Mouse (Mus musculus): ENCODE results near the gene Prodh2.

The Prodh2 gene

DNA sequence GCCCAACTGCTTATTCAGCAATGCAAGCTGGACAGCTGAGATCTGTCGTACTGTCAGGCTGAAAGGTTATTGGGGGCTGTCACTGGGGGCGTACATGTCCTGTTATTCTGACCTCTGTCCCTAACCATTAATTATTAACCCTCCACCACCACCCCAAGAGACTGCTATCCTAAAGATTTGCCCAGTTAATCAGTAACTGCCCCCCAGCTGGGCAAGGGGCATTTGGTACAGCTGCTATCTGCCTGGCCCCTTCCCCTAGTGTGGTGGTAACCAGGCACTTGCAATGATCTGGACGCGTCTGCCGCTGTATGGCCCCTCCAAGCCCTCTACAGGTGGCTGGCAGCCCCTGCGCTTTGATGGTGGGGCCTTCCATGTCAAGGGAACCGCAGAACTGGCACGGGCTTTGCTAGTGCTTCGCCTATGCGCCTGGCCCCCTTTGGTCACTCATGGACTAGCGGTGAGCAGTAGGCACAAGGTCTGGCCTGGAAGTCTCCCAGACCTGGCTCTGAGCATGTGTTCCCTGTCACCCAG lies at the start of gene Prodh2:
Prodh2 (plus strand) TSS at position 222 of the 531 bp plus-strand sequence.
- DNase-seq (ENCODE audit: low read depth, low spot score): no peak
- H3K27me3 ChIP-seq (ENCODE audit: control insufficient read depth, insufficient read depth, low read length, poor library complexity, severe bottlenecking): no peaks in the 10 kb centered on the region
- H3K36me3 ChIP-seq (ENCODE audit: control insufficient read depth, insufficient read depth, low read length, poor library complexity, severe bottlenecking): no peaks in the 10 kb centered on the region

DNA sequence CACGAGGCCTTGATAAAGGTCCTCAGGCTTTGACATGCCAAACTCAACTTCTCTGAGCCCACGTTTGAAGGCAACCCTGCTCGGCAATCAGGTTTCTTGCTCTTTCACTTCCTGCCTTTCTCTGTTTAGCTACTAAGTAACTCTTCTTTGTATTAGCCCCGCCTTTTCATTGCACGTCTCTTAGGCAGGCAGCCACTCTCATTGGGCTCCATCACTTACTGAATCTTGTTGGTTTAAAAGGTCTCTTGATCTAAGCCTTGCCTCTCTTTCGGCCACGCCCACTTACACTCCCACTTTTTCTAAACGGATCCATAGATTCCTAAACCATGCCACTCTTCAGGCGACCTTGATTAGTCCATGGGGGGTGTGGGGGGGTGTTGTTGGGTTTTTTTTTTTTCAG lies 49.7 kb upstream of the Prodh2 start:
- Histone ChIP-seq H3K36me3 (ENCODE audit: control insufficient read depth, insufficient read depth, low read length, poor library complexity, severe bottlenecking) (no peaks in the 10 kb centered on the region), H3K27me3 (ENCODE audit: control insufficient read depth, insufficient read depth, low read length, poor library complexity, severe bottlenecking) (0 out of 2 replicates have a peak, but pooled peaks cover 3% of the 10 kb centered on the region)
- DNase-seq (ENCODE audit: low read depth, low spot score): peak; percentile 47

DNA sequence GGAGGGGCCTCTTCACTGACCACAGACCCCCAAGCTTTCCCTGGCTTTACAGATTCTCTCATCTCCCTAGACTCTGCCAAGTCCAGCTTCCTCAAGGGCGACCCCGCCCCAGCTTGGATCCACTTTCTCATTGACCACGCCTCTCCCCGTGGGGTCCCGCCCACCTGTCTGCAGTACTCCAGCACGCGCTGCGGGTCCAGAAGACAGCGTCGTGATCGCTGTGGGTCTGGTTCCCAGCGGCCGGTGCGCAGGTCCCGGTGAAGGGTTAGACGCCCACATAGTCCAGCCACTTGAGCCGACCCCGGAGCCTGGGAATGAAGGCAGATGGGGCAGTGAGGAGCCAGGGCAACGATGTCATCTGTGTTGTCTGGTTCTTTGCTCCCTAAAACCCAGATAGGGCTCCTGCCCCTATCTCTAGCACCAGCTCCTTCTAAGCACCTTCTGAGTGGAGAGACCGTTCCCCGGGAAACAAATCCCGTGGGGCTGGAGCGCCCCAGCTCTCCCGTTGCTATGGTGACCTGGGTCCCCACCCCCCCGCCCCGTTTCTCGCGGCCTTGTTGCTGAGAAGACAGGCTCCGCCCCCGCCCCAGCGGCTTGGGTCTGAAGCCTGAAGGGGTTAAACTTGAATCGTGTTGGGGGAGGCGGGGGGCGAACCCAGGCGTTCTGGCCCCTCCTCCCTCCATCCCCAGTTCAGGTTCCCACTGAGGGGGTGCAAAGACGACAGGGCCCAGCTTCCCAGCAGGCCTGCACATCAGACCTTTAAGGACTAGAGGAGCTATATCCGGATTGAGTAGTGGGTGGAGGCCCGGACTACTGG lies 49.1 kb upstream of the Prodh2 start:
- H3K36me3 ChIP-seq (ENCODE audit: control insufficient read depth, insufficient read depth, low read length, poor library complexity, severe bottlenecking): no peaks in the 10 kb centered on the region
- 0 out of 2 replicates have a peak, but pooled peaks cover 3% of the 10 kb centered on the region for H3K27me3 ChIP-seq (ENCODE audit: control insufficient read depth, insufficient read depth, low read length, poor library complexity, severe bottlenecking)
- no peak for DNase-seq (ENCODE audit: low read depth, low spot score)

DNA sequence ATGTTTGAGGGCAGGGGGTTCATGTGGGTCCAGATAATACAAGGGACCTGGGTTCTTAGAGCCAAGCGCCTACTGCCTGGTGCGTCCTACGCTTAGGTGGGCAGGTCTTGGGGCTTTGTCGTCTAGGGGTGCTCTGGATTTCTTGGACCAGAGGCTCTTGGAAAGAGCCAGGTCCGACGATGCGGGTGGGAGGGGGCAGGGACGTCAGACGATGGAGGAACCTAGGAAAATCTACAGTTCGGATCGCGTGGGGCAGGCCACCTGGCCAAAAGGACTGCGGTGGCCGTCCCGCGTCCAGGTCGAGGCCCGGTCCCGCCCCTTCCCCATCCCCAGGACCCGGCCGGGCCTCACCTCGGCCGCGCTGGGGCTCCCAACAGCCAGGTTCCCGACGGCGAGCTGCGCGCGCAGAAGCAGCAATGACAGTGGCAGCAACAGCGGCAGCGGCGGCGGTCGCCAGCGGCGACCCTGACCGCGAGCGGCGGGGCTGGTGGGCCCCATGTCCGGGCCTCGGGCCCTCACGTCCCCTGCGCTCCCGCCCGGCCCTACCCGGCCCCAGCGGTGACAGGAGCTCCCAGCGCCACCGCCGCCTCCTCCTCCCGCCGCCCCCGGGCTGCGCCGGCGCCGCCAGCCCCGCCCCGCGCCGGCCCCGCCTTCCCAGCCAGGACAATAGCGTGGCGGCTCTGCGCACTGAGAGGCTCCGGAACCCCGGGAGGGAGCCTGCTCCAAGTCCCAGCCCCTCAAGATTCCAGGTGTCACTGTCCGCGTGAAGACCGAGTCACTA lies 48.3 kb upstream of the Prodh2 start, which contains the start of gene Aplp1:
Aplp1 (minus strand) TSS at position 565 of the 781 bp plus-strand sequence.
- H3K27me3 ChIP-seq (ENCODE audit: control insufficient read depth, insufficient read depth, low read length, poor library complexity, severe bottlenecking): 0 out of 2 replicates have a peak, but pooled peaks cover 3% of the 10 kb centered on the region
- no peaks in the 10 kb centered on the region for H3K36me3 ChIP-seq (ENCODE audit: control insufficient read depth, insufficient read depth, low read length, poor library complexity, severe bottlenecking)
- peak; percentile 36 for DNase-seq (ENCODE audit: low read depth, low spot score)

DNA sequence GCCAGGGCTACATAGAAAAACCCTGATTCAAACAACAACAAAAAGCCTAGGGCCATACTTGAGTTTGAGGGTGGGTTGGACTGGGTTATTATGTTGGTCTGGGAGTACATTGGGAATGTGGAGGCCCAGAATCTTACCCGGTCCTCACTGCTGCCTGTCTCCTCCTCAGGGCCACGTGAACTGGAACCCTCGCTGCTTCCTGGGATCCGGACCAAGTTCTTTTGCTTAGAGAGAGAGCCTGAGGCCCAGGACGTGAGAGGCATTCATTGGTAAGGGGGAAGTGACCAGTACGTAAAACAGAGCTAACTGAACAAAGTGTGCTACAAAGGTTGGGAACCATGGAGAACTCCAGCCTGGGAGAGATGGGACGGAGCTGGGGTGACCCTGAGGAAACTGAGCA lies 43.2 kb upstream of the Prodh2 start:
- H3K36me3 ChIP-seq (ENCODE audit: control insufficient read depth, insufficient read depth, low read length, poor library complexity, severe bottlenecking): no peaks in the 10 kb centered on the region
- DNase-seq (ENCODE audit: low read depth, low spot score): no peak
- H3K27me3 ChIP-seq (ENCODE audit: control insufficient read depth, insufficient read depth, low read length, poor library complexity, severe bottlenecking): 0 out of 2 replicates have a peak, but pooled peaks cover 3% of the 10 kb centered on the region

DNA sequence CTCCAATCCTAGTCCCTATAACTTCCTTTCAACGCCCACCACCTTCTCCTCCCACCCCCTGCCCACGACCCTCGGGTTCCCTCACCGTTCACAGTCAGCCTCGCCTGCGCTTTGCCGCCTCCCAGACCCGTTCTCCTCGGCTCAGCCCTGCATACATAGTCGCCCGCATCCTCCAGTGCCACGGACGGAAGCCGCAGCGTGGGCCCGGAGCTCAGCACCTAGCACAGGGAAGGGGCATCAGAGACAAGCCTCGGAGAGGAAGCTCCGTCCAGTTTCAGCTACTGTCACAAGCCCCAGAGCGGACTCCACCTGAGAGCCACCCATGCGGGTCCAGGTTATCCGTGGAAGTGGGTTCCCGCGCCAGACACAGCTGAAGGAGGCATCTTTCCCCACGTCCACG lies 40.1 kb upstream of the Prodh2 start:
- H3K27me3 ChIP-seq (ENCODE audit: control insufficient read depth, insufficient read depth, low read length, poor library complexity, severe bottlenecking): no peaks in the 10 kb centered on the region
- no peaks in the 10 kb centered on the region for H3K36me3 ChIP-seq (ENCODE audit: control insufficient read depth, insufficient read depth, low read length, poor library complexity, severe bottlenecking)
- DNase-seq (ENCODE audit: low read depth, low spot score): no peak

DNA sequence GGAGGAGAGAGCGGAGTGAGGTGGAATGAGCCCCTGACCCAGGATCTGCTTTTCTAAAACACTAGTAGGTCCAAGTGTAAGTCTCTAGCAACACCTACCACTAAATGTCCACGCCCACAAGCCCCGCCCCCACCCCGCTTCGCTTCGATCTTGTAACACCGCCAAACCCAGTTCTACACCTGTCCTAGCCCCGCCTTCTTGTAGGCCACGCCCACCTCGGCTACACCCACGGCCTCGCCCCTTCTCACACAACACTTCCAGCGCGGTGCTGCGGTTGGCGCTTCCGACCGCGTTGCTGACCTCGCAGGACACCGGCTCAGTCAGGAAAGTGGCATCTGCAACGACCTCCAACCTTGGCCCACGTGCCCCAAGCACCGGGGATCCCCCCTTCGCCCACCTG lies 39.7 kb upstream of the Prodh2 start:
- DNase-seq (ENCODE audit: low read depth, low spot score): peak; percentile 76
- Histone ChIP-seq H3K27me3 (ENCODE audit: control insufficient read depth, insufficient read depth, low read length, poor library complexity, severe bottlenecking) (no peaks in the 10 kb centered on the region), H3K36me3 (ENCODE audit: control insufficient read depth, insufficient read depth, low read length, poor library complexity, severe bottlenecking) (no peaks in the 10 kb centered on the region)

DNA sequence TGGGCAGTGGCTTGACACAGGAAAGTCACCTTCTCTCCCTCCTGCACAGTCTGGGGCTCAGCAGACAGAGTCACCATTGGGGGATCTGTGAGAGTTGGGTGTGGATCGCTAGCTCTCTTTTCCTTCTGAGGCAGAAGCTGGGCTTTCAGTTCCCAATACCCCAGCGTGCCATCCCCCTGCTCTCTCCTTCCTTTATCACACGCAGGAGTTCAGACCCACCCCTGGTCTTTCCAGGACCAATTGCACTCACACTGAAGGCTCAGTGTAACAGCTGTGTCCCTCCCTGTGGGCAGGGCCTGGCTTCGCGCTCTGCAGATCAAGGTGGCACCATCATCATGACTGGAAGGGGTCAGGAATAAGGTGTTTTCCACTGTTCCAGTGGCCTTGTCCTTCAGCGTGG lies 39.2 kb upstream of the Prodh2 start:
- H3K36me3 ChIP-seq (ENCODE audit: control insufficient read depth, insufficient read depth, low read length, poor library complexity, severe bottlenecking): no peaks in the 10 kb centered on the region
- DNase-seq (ENCODE audit: low read depth, low spot score): no peak
- no peaks in the 10 kb centered on the region for H3K27me3 ChIP-seq (ENCODE audit: control insufficient read depth, insufficient read depth, low read length, poor library complexity, severe bottlenecking)

DNA sequence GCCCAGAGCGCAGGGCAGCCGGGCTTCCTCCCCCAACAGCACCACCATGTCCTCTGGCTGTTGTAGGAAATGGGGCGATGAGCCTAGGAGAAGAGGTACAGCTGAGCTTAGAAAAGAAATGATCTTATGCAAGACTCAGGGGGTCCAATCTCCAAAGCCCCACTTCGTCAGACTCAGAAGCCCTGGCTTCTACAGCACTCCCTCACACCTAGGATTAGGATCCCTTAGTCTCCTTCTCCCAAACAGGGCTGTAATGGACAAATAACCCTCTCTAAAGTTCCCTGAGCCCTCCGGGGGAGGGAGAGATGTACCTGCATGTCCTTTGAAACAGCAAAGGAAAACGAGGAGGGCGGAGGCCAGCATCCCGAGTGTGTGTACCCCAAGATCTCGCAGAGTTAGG lies 36.9 kb upstream of the Prodh2 start:
- no peak for DNase-seq (ENCODE audit: low read depth, low spot score)
- H3K36me3 ChIP-seq (ENCODE audit: control insufficient read depth, insufficient read depth, low read length, poor library complexity, severe bottlenecking): no peaks in the 10 kb centered on the region
- H3K27me3 ChIP-seq (ENCODE audit: control insufficient read depth, insufficient read depth, low read length, poor library complexity, severe bottlenecking): no peaks in the 10 kb centered on the region

DNA sequence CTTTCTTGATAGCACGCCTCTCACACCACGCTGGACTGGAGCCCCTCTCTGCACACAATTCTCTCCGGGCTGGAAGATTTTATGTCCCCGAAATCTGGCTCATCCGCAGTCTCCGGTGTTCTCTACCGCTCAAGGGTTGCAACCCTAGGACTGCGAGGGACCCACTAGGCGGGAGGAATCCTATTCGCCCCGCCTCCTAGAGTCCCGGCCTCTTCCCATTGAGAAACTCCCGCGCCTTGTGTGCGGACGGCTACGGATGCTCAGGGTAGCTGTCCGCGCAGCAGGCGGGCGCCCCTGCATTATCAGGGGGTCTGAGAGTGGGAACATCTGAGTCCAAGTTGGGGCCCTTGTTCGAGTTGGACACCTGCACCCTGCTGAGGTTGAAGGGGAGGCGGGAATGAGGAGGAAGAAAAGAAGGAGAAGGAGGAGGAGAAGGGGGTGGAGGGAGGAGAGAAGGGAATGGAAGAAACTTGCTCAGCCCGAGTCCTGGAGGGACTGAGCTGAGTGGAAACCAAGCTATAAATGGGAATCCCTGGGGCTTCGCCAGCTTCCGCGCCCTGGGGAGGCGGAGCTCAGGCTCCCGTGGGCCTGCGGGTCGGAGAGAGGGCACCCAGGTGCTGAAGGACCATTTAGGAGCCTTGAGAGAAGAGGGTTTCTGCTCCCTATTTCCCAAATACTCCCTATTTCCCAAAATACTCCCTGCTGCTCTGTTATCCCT lies 36.4 kb upstream of the Prodh2 start:
- no peaks in the 10 kb centered on the region for H3K27me3 ChIP-seq (ENCODE audit: control insufficient read depth, insufficient read depth, low read length, poor library complexity, severe bottlenecking)
- H3K36me3 ChIP-seq (ENCODE audit: control insufficient read depth, insufficient read depth, low read length, poor library complexity, severe bottlenecking): no peaks in the 10 kb centered on the region
- DNase-seq (ENCODE audit: low read depth, low spot score): no peak

DNA sequence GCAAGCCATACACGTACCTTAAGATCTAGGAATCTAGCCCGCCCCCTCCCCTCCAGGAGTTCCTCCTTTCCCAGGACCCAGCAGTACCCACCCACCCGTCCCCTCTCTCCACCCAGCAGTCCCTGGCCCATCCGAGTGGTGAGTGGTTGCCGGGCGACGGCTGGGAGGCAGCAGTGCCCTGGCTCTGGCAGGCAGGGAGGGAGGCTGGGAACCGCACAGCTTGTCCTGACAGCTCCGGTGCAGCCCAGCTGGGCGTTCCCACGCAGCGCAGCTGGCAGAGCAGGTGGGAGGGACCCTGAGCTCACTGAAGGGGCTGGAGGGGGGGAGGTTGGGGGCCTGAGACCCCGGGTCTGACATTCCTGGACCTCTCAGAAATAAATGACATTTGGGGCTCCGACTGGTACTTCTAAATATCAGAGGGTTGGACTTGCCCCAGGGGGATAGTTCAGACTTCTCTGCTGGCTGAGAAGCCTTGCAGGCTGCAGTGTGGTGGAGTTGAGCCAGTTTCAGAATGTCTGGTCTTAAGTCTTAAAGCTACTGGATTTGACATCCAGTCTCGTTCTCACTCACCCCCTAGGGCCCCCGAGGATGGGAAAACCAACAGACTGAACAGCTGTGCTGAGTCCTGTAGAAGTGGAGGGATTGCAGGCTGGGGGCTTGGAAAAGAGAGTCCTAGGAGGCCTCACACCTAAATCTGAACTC lies 35.6 kb upstream of the Prodh2 start, which contains the start of the genes Kirrel2 and Nphs1:
Kirrel2 (minus strand) TSS at position 62 of the 702 bp plus-strand sequence.
Nphs1 (plus strand) TSS at position 687 of the 702 bp plus-strand sequence.
- no peak for DNase-seq (ENCODE audit: low read depth, low spot score)
- no peaks in the 10 kb centered on the region for H3K27me3 ChIP-seq (ENCODE audit: control insufficient read depth, insufficient read depth, low read length, poor library complexity, severe bottlenecking)
- H3K36me3 ChIP-seq (ENCODE audit: control insufficient read depth, insufficient read depth, low read length, poor library complexity, severe bottlenecking): no peaks in the 10 kb centered on the region

DNA sequence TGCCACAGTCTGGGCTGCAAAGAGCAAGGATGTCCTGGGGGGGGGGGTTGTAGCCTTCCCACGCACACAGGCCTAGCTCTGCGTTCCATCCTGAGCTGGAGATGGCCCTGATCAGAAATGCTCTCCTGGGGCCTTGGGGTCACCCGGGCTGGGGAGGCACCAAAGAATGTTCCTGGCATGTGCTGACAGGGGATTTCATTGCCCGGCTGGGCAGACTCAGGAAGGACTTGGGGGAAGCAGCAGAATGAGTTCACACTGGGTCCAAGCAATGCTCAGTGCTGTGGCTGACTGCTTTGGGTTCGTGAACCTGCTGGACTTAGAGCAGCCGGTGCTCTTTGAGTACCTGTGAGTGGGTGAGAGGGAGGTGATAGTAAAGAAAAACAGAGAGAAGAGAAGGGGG lies 33.9 kb upstream of the Prodh2 start:
- H3K27me3 ChIP-seq (ENCODE audit: control insufficient read depth, insufficient read depth, low read length, poor library complexity, severe bottlenecking): no peaks in the 10 kb centered on the region; the same call in 1 of the 2 replicates
- no peaks in the 10 kb centered on the region for H3K36me3 ChIP-seq (ENCODE audit: control insufficient read depth, insufficient read depth, low read length, poor library complexity, severe bottlenecking)
- DNase-seq (ENCODE audit: low read depth, low spot score): no peak

DNA sequence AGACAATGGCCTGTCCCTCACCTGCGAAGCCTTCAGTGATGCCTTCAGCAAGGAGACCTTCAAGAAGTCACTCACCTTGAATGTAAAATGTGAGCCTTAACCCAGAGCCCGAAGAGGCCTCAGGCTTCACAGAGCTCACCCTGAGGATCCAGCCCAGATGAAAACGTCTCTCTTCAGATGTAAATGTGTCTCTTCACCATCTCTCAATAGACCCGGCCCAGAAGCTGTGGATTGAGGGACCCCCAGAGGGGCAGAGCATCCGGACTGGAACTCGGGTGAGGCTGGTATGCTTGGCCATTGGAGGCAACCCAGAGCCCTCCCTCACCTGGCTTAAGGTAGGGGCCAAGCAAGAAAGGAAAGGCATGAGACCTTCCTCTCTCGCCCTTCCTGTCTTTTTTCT lies 29.9 kb upstream of the Prodh2 start:
- no peaks in the 10 kb centered on the region; the same call in none of the 2 replicates for H3K27me3 ChIP-seq (ENCODE audit: control insufficient read depth, insufficient read depth, low read length, poor library complexity, severe bottlenecking)
- DNase-seq (ENCODE audit: low read depth, low spot score): no peak
- H3K36me3 ChIP-seq (ENCODE audit: control insufficient read depth, insufficient read depth, low read length, poor library complexity, severe bottlenecking): no peaks in the 10 kb centered on the region

DNA sequence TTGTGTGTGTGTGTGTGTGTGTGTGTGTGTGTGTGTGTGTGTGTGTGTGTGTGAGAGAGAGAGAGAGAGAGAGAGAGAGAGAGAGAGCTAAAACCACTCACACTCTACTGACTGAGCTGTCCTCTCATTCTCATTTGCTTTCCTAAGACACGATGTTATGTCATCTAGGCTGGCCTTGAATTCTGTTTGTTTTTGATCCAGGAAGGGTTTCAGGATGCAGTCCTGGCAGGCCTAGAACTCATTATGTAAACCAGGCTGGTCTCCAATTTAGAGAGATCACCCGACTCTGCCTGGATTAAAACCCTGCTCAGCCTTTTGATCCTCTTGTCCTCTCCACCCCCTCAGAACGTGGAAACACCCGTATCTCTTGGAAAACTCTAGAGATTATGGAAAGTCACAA lies 29.4 kb upstream of the Prodh2 start:
- no peaks in the 10 kb centered on the region; the same call in none of the 2 replicates for H3K27me3 ChIP-seq (ENCODE audit: control insufficient read depth, insufficient read depth, low read length, poor library complexity, severe bottlenecking)
- H3K36me3 ChIP-seq (ENCODE audit: control insufficient read depth, insufficient read depth, low read length, poor library complexity, severe bottlenecking): no peaks in the 10 kb centered on the region
- DNase-seq (ENCODE audit: low read depth, low spot score): no peak

All from splenic B cell, adult 2 months (primary cell).